8 mouse cellular contexts compared by ENCODE assay signal in genomic region chr11:101302004-101302798, GRCm38 (mm10). TPM values are rescaled to one million over a fixed set of nuclear protein-coding genes. Genes with fewer than 3 reads are reported as not detected.
A peak's percentile ranks its signal among the peaks of the same experiment; 100 is the strongest.
DNase-seq lines count a peak whose midpoint lies in the region; ATAC-seq lines count a peak whose summit lies in the region.

Becn1 (minus strand) TSS chr11:101302286.

- peak within 1 kb of the TSS; percentile 82 for H3K9ac ChIP-seq in forebrain, embryonic 11.5 days (ENCODE audit: low read length)
- peak within 1 kb of the TSS; percentile 89 for H3K9ac ChIP-seq in heart, embryonic 16.5 days (ENCODE audit: low read length)
- peak within 1 kb of the TSS; percentile 87 for H3K9ac ChIP-seq in liver, embryonic 15.5 days
- peak within 1 kb of the TSS; percentile 83 for H3K9ac ChIP-seq in neural tube, embryonic 12.5 days

- peak within 1 kb of the TSS; percentile 99 for H3K4me2 ChIP-seq in forebrain, embryonic 11.5 days (ENCODE audit: low read depth, low read length, severe bottlenecking)
- peak within 1 kb of the TSS; percentile 94 for H3K4me2 ChIP-seq in heart, embryonic 16.5 days (ENCODE audit: low read depth, low read length)
- peak within 1 kb of the TSS; percentile 77 for H3K4me2 ChIP-seq in liver, embryonic 15.5 days
- peak within 1 kb of the TSS; percentile 97 for H3K4me2 ChIP-seq in neural tube, embryonic 12.5 days (replicated peaks)

- ATAC-seq in forebrain, embryonic 11.5 days (replicated peaks; ENCODE audit: low FRiP score), result peak; percentile 88
- ATAC-seq in heart, embryonic 16.5 days (replicated peaks; ENCODE audit: extremely low read depth, insufficient read depth, low FRiP score), result peak; percentile 95
- ATAC-seq in liver, embryonic 15.5 days (ENCODE audit: insufficient read depth), result peak; percentile 92
- peak; percentile 88 for ATAC-seq in neural tube, embryonic 12.5 days (ENCODE audit: low FRiP score, low read depth)

- no peaks in the 10 kb centered on the region for H3K9me3 ChIP-seq in forebrain, embryonic 11.5 days (ENCODE audit: control insufficient read depth, low read length)
- no peaks in the 10 kb centered on the region for H3K9me3 ChIP-seq in heart, embryonic 16.5 days (replicated peaks; ENCODE audit: control insufficient read depth, low read length)
- no peaks in the 10 kb centered on the region for H3K9me3 ChIP-seq in liver, embryonic 15.5 days (replicated peaks)
- no peaks in the 10 kb centered on the region for H3K9me3 ChIP-seq in neural tube, embryonic 12.5 days

- H3K27ac ChIP-seq in forebrain, embryonic 11.5 days (ENCODE audit: low read depth, low read length), result no peak within 1 kb of the TSS
- H3K27ac ChIP-seq in heart, embryonic 16.5 days (ENCODE audit: low read length), result peak within 1 kb of the TSS; percentile 40; the same call in 1 of the 2 replicates
- H3K27ac ChIP-seq in liver, embryonic 15.5 days (replicated peaks), result peak within 1 kb of the TSS; percentile 84
- no peak within 1 kb of the TSS for H3K27ac ChIP-seq in neural tube, embryonic 12.5 days

- no peaks in the 10 kb centered on the region for H3K36me3 ChIP-seq in forebrain, embryonic 11.5 days (ENCODE audit: control insufficient read depth, insufficient read depth, low read length)
- peaks cover 8% of the 10 kb centered on the region; the same call in 1 of the 2 replicates for H3K36me3 ChIP-seq in heart, embryonic 16.5 days (ENCODE audit: control insufficient read depth, insufficient read depth)
- peaks cover 33% of the 10 kb centered on the region for H3K36me3 ChIP-seq in liver, embryonic 15.5 days (replicated peaks)
- peaks cover 16% of the 10 kb centered on the region for H3K36me3 ChIP-seq in neural tube, embryonic 12.5 days

- DNase-seq in CD8-positive naive resting alpha-beta T cell, adult 2 months (ENCODE audit: low read depth in 2 of 2, low spot score in 2 of 2), result peak; percentile 91 to 94
- peak; percentile 96 for DNase-seq in c-Kit-positive CD71-negative TER-119-negative erythroid progenitor cells, embryonic 14.5 days (ENCODE audit: low read depth)
- DNase-seq in forebrain, embryonic 11.5 days (ENCODE audit: low spot score), result peak; percentile 98
- peak; percentile 97 to 100 for DNase-seq in kidney, postnatal 36 days
- peak; percentile 94 for DNase-seq in telencephalon, adult 2 months (ENCODE audit: low read depth, low spot score)

- peaks cover 8% of the 10 kb centered on the region for H3K4me1 ChIP-seq in forebrain, embryonic 11.5 days (replicated peaks; ENCODE audit: control insufficient read depth, insufficient read depth, low read length)
- peaks cover 11% of the 10 kb centered on the region for H3K4me1 ChIP-seq in heart, embryonic 16.5 days (ENCODE audit: control insufficient read depth, insufficient read depth, low read length)
- peaks cover 25% of the 10 kb centered on the region for H3K4me1 ChIP-seq in liver, embryonic 15.5 days (replicated peaks)
- H3K4me1 ChIP-seq in neural tube, embryonic 12.5 days, result peaks cover 13% of the 10 kb centered on the region

- WGBS in forebrain, embryonic 11.5 days, result 7% methylated on average over 39 of the region's 39 CpGs
- 5% methylated on average over 39 of the region's 39 CpGs for WGBS in heart, embryonic 16.5 days
- 8% methylated on average over 39 of the region's 39 CpGs for WGBS in liver, embryonic 15.5 days (ENCODE audit: insufficient replicate concordance)
- 8% methylated on average over 39 of the region's 39 CpGs for WGBS in neural tube, embryonic 12.5 days

- H3K4me3 ChIP-seq in forebrain, embryonic 11.5 days (ENCODE audit: low read depth, low read length), result peak within 1 kb of the TSS; percentile 90
- H3K4me3 ChIP-seq in heart, embryonic 16.5 days (ENCODE audit: low read length), result peak within 1 kb of the TSS; percentile 92
- H3K4me3 ChIP-seq in liver, embryonic 15.5 days (replicated peaks), result peak within 1 kb of the TSS; percentile 80
- peak within 1 kb of the TSS; percentile 79 for H3K4me3 ChIP-seq in neural tube, embryonic 12.5 days

- H3K27me3 ChIP-seq in forebrain, embryonic 11.5 days (ENCODE audit: control insufficient read depth, insufficient read depth, low read length), result no peaks in the 10 kb centered on the region
- H3K27me3 ChIP-seq in heart, embryonic 16.5 days (ENCODE audit: control insufficient read depth, insufficient read depth, low read length), result no peaks in the 10 kb centered on the region
- H3K27me3 ChIP-seq in liver, embryonic 15.5 days, result peaks cover 16% of the 10 kb centered on the region
- no peaks in the 10 kb centered on the region for H3K27me3 ChIP-seq in neural tube, embryonic 12.5 days (replicated peaks)

RNA-seq across cellular contexts. Expression of gene Becn1, which starts in this region (rescaled TPM):
- polyA plus RNA-seq in forebrain, embryonic 11.5 days (2014; fragmentation: Nextera tagmentation; extraction: Ambion mirVana), result 159 and 165 TPM in 2 replicates
- 135 TPM in 2 replicates for polyA plus RNA-seq in heart, embryonic 16.5 days (2015; fragmentation: Nextera tagmentation; extraction: Ambion mirVana)
- polyA plus RNA-seq in liver, embryonic 15.5 days (2015; fragmentation: Nextera tagmentation; extraction: Ambion mirVana), result 94.0 and 97.1 TPM in 2 replicates
- polyA plus RNA-seq in neural tube, embryonic 12.5 days (2016; fragmentation: Nextera tagmentation; extraction: Ambion mirVana), result 168 and 174 TPM in 2 replicates

Comparison
In these comparisons a context has a peak if more than half of its experiments do, and no peak if none do; other contexts are left out.
1. H3K27ac ChIP-seq: peak in heart, embryonic 16.5 days (single experiment) and liver, embryonic 15.5 days (single experiment); none in forebrain, embryonic 11.5 days (single experiment) and neural tube, embryonic 12.5 days (single experiment).
2. Peak in every context shown above with its lines, with median percentiles within 50 percentile points of each other: DNase-seq, ATAC-seq, H3K4me2 ChIP-seq, H3K4me3 ChIP-seq and H3K9ac ChIP-seq.